In genomic region chr1:80852761-80853160, GRCm38 (mm10) we compare ENCODE assay signal across 12 mouse cellular contexts.
A peak's percentile ranks its signal among the peaks of the same experiment; 100 is the strongest.
DNase-seq lines count a peak whose midpoint lies in the region.
"Had no signal": no experiment of that assay in that cellular context is flagged by ENCODE, and none has a peak within 500 bp of the region (broad histone marks: within the 10 kb centered on the region; RNA-seq: fewer than 3 reads in every experiment).

No protein-coding gene starts in this region.

- peak; percentile 17 to 34 for DNase-seq in layer of hippocampus, adult 18-20 months (ENCODE audit: low spot score in 2 of 2)
- DNase-seq in layer of hippocampus, adult 9-10 months (ENCODE audit: low spot score): no peak
- peak; percentile 79 for DNase-seq in Muller cell, postnatal 12 days (ENCODE audit: inconsistent ontology term)
- DNase-seq in brain, adult 2 months (ENCODE audit: low read depth, low spot score): peak; percentile 93
- peak; percentile 42 for DNase-seq in layer of hippocampus, adult 9-11 months
- DNase-seq in urinary bladder, adult 18-20 months (ENCODE audit: low spot score in 2 of 2): no peak
- DNase-seq in adrenal gland, postnatal 25 days: no peak
- DNase-seq: adrenal gland, postnatal 14 days; gastrocnemius, postnatal 36 days; kidney, postnatal 10 days; liver; lung, postnatal 10 days had no signal

Comparison
In these comparisons a context has a peak if more than half of its experiments do, and no peak if none do; other contexts are left out.
1. DNase-seq: peak in layer of hippocampus, adult 18-20 months (2 of 2), Muller cell, postnatal 12 days (single experiment), brain, adult 2 months (single experiment) and layer of hippocampus, adult 9-11 months (single experiment); none in layer of hippocampus, adult 9-10 months (single experiment), urinary bladder, adult 18-20 months (0 of 2) and adrenal gland, postnatal 25 days (single experiment).